Mouse (Mus musculus) embryonic facial prominence, embryonic 15.5 days (tissue): Measurements from ENCODE around the gene Lin28b. TPM values are rescaled to one million over a fixed set of nuclear protein-coding genes. Genes with fewer than 3 reads are reported as not detected.

Experiments used
- ATAC-seq: fragments of 200-750 bp; cut with Nextera tagmentation; 2 replicates; pipeline ENCODE4 v1.8.0; 2017; ENCODE audit warnings: low read depth, moderate TSS enrichment; ENCODE audit not compliant: insufficient number of reproducible peaks, low FRiP score, low TSS enrichment
- H3K27ac ChIP-seq: fragments of 300-500 bp; sonication (generic); replicated peaks from 2 replicates; pipeline ENCODE4 v1.5.1; 2015; ENCODE audit warnings: mild to moderate bottlenecking, inconsistent platforms
- H3K27me3 ChIP-seq: fragments of 300-500 bp; sonication (generic); 2 replicates; pipeline ENCODE4 v1.6.1; 2015; ENCODE audit warnings: inconsistent platforms
- H3K36me3 ChIP-seq: fragments of 300-500 bp; sonication (generic); 2 replicates; pipeline ENCODE4 v1.6.1; 2015; ENCODE audit warnings: mild to moderate bottlenecking, inconsistent platforms
- H3K4me1 ChIP-seq: fragments of 300-500 bp; sonication (generic); 2 replicates; pipeline ENCODE4 v1.6.1; 2015; ENCODE audit warnings: inconsistent platforms
- H3K4me2 ChIP-seq: fragments of 300-500 bp; sonication (generic); replicated peaks from 2 replicates; pipeline ENCODE4 v1.6.1; 2015; ENCODE audit warnings: mild to moderate bottlenecking, inconsistent platforms
- H3K4me3 ChIP-seq: fragments of 300-500 bp; sonication (generic); replicated peaks from 2 replicates; pipeline ENCODE4 v1.5.1; 2015; ENCODE audit warnings: mild to moderate bottlenecking, inconsistent platforms
- H3K9ac ChIP-seq: fragments of 300-500 bp; sonication (generic); 2 replicates; pipeline ENCODE4 v1.6.1; 2015; ENCODE audit warnings: inconsistent platforms
- H3K9me3 ChIP-seq: fragments of 300-500 bp; sonication (generic); replicated peaks from 2 replicates; pipeline ENCODE4 v1.6.1; 2016; ENCODE audit warnings: inconsistent platforms
- WGBS: fragments of 180-500 bp; shearing (Covaris S2); methylation state at CpG from one replicate; pipeline ENCODE4 v1.1.7; 2015; 5-methylcytosine and 5-hydroxymethylcytosine counted together
- polyA plus RNA-seq: library from polyadenylated mRNA; unstranded; fragments of >200 nt; fragmentation: Nextera tagmentation; extraction: Ambion mirVana; gene quantifications from 2 replicates; pipeline ENCODE4 v1.2.1, GENCODE M21; 2015

Gene Lin28b
- polyA plus RNA-seq, 1 experiment from 2014 or later: 0.68 TPM

- no peak overlapping the region for H3K4me3 ChIP-seq
- no peak for ATAC-seq
- H3K27me3 ChIP-seq: no peaks in the 10 kb centered on the region
- 27% methylated on average over 10 of the region's 10 CpGs for WGBS
- H3K36me3 ChIP-seq: no peaks in the 10 kb centered on the region
- no peak overlapping the region for H3K4me2 ChIP-seq
- no peaks in the 10 kb centered on the region for H3K4me1 ChIP-seq
- H3K9me3 ChIP-seq: no peaks in the 10 kb centered on the region
- no peak overlapping the region for H3K27ac ChIP-seq
- no peak overlapping the region for H3K9ac ChIP-seq
These were observed 75.4 kb downstream of the Lin28b start for GRCm38 (mm10) chr10:45410624-45411341.

GRCm38 (mm10) chr10:45399702-45400243 is 86.4 kb downstream of the Lin28b start:
- Histone ChIP-seq H3K4me2 (no peak overlapping the region), H3K4me3 (no peak overlapping the region), H3K9ac (no peak overlapping the region), H3K36me3 (no peaks in the 10 kb centered on the region), H3K4me1 (no peaks in the 10 kb centered on the region), H3K9me3 (no peaks in the 10 kb centered on the region), H3K27me3 (no peaks in the 10 kb centered on the region), H3K27ac (no peak overlapping the region)
- no peak for ATAC-seq
- WGBS: 68% methylated on average over 7 of the region's 7 CpGs

- Histone ChIP-seq H3K4me1 (no peaks in the 10 kb centered on the region), H3K36me3 (no peaks in the 10 kb centered on the region), H3K4me2 (no peak overlapping the region), H3K9me3 (no peaks in the 10 kb centered on the region), H3K4me3 (no peak overlapping the region), H3K27me3 (no peaks in the 10 kb centered on the region), H3K9ac (no peak overlapping the region), H3K27ac (no peak overlapping the region)
- 53% methylated on average over 1 of the region's 1 CpGs for WGBS
- ATAC-seq: no peak
These were observed 88.0 kb downstream of the Lin28b start for GRCm38 (mm10) chr10:45398211-45398610.

GRCm38 (mm10) chr10:45382637-45382958 is 103.6 kb downstream of the Lin28b start:
- H3K9me3 ChIP-seq: no peaks in the 10 kb centered on the region
- H3K36me3 ChIP-seq: no peaks in the 10 kb centered on the region
- H3K9ac ChIP-seq: no peak overlapping the region
- no peak overlapping the region for H3K4me2 ChIP-seq
- H3K4me3 ChIP-seq: no peak overlapping the region
- WGBS: 60% methylated on average over 3 of the region's 3 CpGs
- ATAC-seq: no peak
- no peaks in the 10 kb centered on the region for H3K27me3 ChIP-seq
- H3K4me1 ChIP-seq: no peaks in the 10 kb centered on the region
- H3K27ac ChIP-seq: no peak overlapping the region

- no peaks in the 10 kb centered on the region for H3K27me3 ChIP-seq
- H3K36me3 ChIP-seq: no peaks in the 10 kb centered on the region
- H3K9me3 ChIP-seq: no peaks in the 10 kb centered on the region
- no peak overlapping the region for H3K4me3 ChIP-seq
- H3K4me2 ChIP-seq: no peak overlapping the region
- ATAC-seq: no peak
- H3K27ac ChIP-seq: no peak overlapping the region
- H3K9ac ChIP-seq: no peak overlapping the region
- H3K4me1 ChIP-seq: no peaks in the 10 kb centered on the region
These were observed 104.1 kb downstream of the Lin28b start for GRCm38 (mm10) chr10:45381937-45382636.

GRCm38 (mm10) chr10:45378269-45378668 is 107.9 kb downstream of the Lin28b start:
- WGBS: 90% methylated on average over 3 of the region's 3 CpGs
- ATAC-seq: no peak

GRCm38 (mm10) chr10:45372994-45373692 is 113.1 kb downstream of the Lin28b start:
- no peaks in the 10 kb centered on the region for H3K27me3 ChIP-seq
- H3K4me2 ChIP-seq: no peak overlapping the region
- H3K4me3 ChIP-seq: no peak overlapping the region
- ATAC-seq: no peak
- 57% methylated on average over 4 of the region's 4 CpGs for WGBS
- no peak overlapping the region for H3K27ac ChIP-seq
- H3K9me3 ChIP-seq: no peaks in the 10 kb centered on the region
- H3K4me1 ChIP-seq: no peaks in the 10 kb centered on the region
- H3K9ac ChIP-seq: no peak overlapping the region
- no peaks in the 10 kb centered on the region for H3K36me3 ChIP-seq

More at GRCm38 (mm10) chr10:45378269-45378668, 107.9 kb downstream of the Lin28b start:
- Histone ChIP-seq H3K4me1 (no peaks in the 10 kb centered on the region), H3K27ac (no peak overlapping the region), H3K36me3 (no peaks in the 10 kb centered on the region), H3K27me3 (no peaks in the 10 kb centered on the region), H3K9me3 (no peaks in the 10 kb centered on the region), H3K4me3 (no peak overlapping the region), H3K4me2 (no peak overlapping the region), H3K9ac (no peak overlapping the region)

- H3K27ac ChIP-seq: no peak overlapping the region
- no peak overlapping the region for H3K9ac ChIP-seq
- H3K9me3 ChIP-seq: no peaks in the 10 kb centered on the region
- H3K4me2 ChIP-seq: no peak overlapping the region
- no peak for ATAC-seq
- H3K36me3 ChIP-seq: no peaks in the 10 kb centered on the region
- no peaks in the 10 kb centered on the region for H3K27me3 ChIP-seq
- no peak overlapping the region for H3K4me3 ChIP-seq
- no peaks in the 10 kb centered on the region for H3K4me1 ChIP-seq
- WGBS: 82% methylated on average over 2 of the region's 2 CpGs
These were observed 115.7 kb downstream of the Lin28b start for GRCm38 (mm10) chr10:45370545-45370944.

- no peak for ATAC-seq
These were observed 116.6 kb downstream of the Lin28b start for GRCm38 (mm10) chr10:45369639-45370038.

GRCm38 (mm10) chr10:45366987-45367705 is 119.0 kb downstream of the Lin28b start:
- no peak overlapping the region for H3K27ac ChIP-seq
- no peaks in the 10 kb centered on the region for H3K27me3 ChIP-seq
- H3K9ac ChIP-seq: no peak overlapping the region
- H3K4me2 ChIP-seq: no peak overlapping the region
- H3K4me1 ChIP-seq: no peaks in the 10 kb centered on the region
- H3K36me3 ChIP-seq: no peaks in the 10 kb centered on the region
- no peak for ATAC-seq
- WGBS: 87% methylated on average over 17 of the region's 17 CpGs
- no peak overlapping the region for H3K4me3 ChIP-seq
- H3K9me3 ChIP-seq: no peaks in the 10 kb centered on the region

More at GRCm38 (mm10) chr10:45369639-45370038, 116.6 kb downstream of the Lin28b start:
- 79% methylated on average over 3 of the region's 3 CpGs for WGBS
- H3K9ac ChIP-seq: no peak overlapping the region
- no peaks in the 10 kb centered on the region for H3K9me3 ChIP-seq
- no peaks in the 10 kb centered on the region for H3K36me3 ChIP-seq
- no peaks in the 10 kb centered on the region for H3K4me1 ChIP-seq
- no peak overlapping the region for H3K4me3 ChIP-seq
- H3K4me2 ChIP-seq: no peak overlapping the region
- no peak overlapping the region for H3K27ac ChIP-seq
- H3K27me3 ChIP-seq: no peaks in the 10 kb centered on the region

GRCm38 (mm10) chr10:45363396-45363795 is 122.8 kb downstream of the Lin28b start:
- no peak overlapping the region for H3K4me3 ChIP-seq
- no peak overlapping the region for H3K27ac ChIP-seq
- no peaks in the 10 kb centered on the region for H3K4me1 ChIP-seq
- no peak overlapping the region for H3K9ac ChIP-seq
- H3K9me3 ChIP-seq: no peaks in the 10 kb centered on the region
- WGBS: 18% methylated on average over 5 of the region's 5 CpGs
- ATAC-seq: no peak
- H3K36me3 ChIP-seq: no peaks in the 10 kb centered on the region
- no peaks in the 10 kb centered on the region for H3K27me3 ChIP-seq
- H3K4me2 ChIP-seq: no peak overlapping the region
